Mouse (Mus musculus): ENCODE measurements at regions not wholly inside any gene's neighbourhood (a gene's known extent, or its start where the extent isn't known, plus 50 kb on each side); places are given as distances from the start of the nearest gene placed in this dataset.

DNA sequence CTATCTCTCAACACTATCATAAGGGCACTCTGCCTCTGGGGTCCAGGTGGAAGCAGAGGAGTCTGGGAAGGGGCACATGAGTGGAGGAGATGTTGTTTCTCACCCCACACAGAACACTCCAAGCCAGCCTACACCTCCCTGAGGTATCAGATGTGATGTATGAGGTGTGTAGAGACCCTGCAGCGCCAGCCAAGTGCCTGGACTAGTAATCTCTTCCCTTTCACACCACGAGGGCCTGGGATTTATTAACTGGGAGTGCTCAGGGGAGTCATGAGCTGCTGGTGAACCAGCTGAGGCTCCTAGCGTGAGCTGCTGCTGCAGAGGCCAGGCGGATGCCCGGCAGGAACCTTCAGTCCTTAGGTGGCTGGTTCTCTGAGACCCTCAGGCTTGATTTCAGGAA lies 60.6 kb upstream of the Tle3 start:
- TF ChIP-seq POLR2A (IDR thresholded peaks at IDR 0.05; ENCODE audit: low read depth, low read length) (no peak), CTCF (IDR thresholded peaks at IDR 0.05; ENCODE audit: extremely low read depth, insufficient read length, insufficient replicate concordance, low read depth, low read length) (no peak)
